Mouse (Mus musculus): Measurements from ENCODE around the gene Fndc5. TPM values are rescaled to one million over a fixed set of nuclear protein-coding genes. Genes with fewer than 3 reads are reported as not detected.

Gene Fndc5
- polyA plus RNA-seq, 1 experiment from 2014 or later: 1.3 TPM

- ATAC-seq (no peak), DNase-seq (ENCODE audit: low spot score) (no peak)
- no peak overlapping the region for H3K27ac ChIP-seq (ENCODE audit: low read depth, low read length)
- H3K9ac ChIP-seq (ENCODE audit: low read length): no peak overlapping the region
- H3K27me3 ChIP-seq (replicated peaks; ENCODE audit: control insufficient read depth, insufficient read depth, low read length): no peaks in the 10 kb centered on the region
- no peak overlapping the region for H3K4me2 ChIP-seq (ENCODE audit: low read length)
- no peak overlapping the region for H3K4me3 ChIP-seq (ENCODE audit: low read depth, low read length)
- WGBS: 77% methylated on average over 1 of the region's 1 CpGs
- H3K4me1 ChIP-seq (ENCODE audit: control insufficient read depth, insufficient read depth, low read length): peaks cover 16% of the 10 kb centered on the region
- peaks cover 36% of the 10 kb centered on the region for H3K36me3 ChIP-seq (ENCODE audit: control insufficient read depth, insufficient read depth, low read length)
- H3K9me3 ChIP-seq (replicated peaks; ENCODE audit: control insufficient read depth, low read length): no peaks in the 10 kb centered on the region
These were observed 12.5 kb downstream of the Fndc5 start for GRCm38 (mm10) chr4:129149321-129149720.

- Histone ChIP-seq H3K4me1 (ENCODE audit: control insufficient read depth, insufficient read depth, low read length) (peaks cover 4% of the 10 kb centered on the region; the same call in 1 of the 2 replicates), H3K4me2 (ENCODE audit: low read length) (no peak overlapping the region), H3K9ac (ENCODE audit: low read length) (no peak overlapping the region), H3K9me3 (replicated peaks; ENCODE audit: control insufficient read depth, low read length) (no peaks in the 10 kb centered on the region), H3K27ac (ENCODE audit: low read depth, low read length) (no peak overlapping the region), H3K4me3 (ENCODE audit: low read depth, low read length) (no peak overlapping the region), H3K36me3 (ENCODE audit: control insufficient read depth, insufficient read depth, low read length) (peaks cover 51% of the 10 kb centered on the region), H3K27me3 (replicated peaks; ENCODE audit: control insufficient read depth, insufficient read depth, low read length) (no peaks in the 10 kb centered on the region)
- DNase-seq (ENCODE audit: low spot score) (no peak), ATAC-seq (no peak)
- WGBS: 92% methylated on average over 4 of the region's 4 CpGs
These were observed 14.5 kb downstream of the Fndc5 start for GRCm38 (mm10) chr4:129151276-129151811.

- Histone ChIP-seq H3K9me3 (replicated peaks; ENCODE audit: control insufficient read depth, low read length) (no peaks in the 10 kb centered on the region), H3K4me1 (ENCODE audit: control insufficient read depth, insufficient read depth, low read length) (no peaks in the 10 kb centered on the region), H3K4me3 (ENCODE audit: low read depth, low read length) (no peak overlapping the region), H3K4me2 (ENCODE audit: low read length) (no peak overlapping the region), H3K27ac (ENCODE audit: low read depth, low read length) (no peak overlapping the region), H3K36me3 (ENCODE audit: control insufficient read depth, insufficient read depth, low read length) (peaks cover 33% of the 10 kb centered on the region), H3K27me3 (replicated peaks; ENCODE audit: control insufficient read depth, insufficient read depth, low read length) (no peaks in the 10 kb centered on the region), H3K9ac (ENCODE audit: low read length) (no peak overlapping the region)
- WGBS: 89% methylated on average over 5 of the region's 5 CpGs
- ATAC-seq (no peak), DNase-seq (ENCODE audit: low spot score) (no peak)
These were observed 20.7 kb downstream of the Fndc5 start for GRCm38 (mm10) chr4:129157541-129157940.

GRCm38 (mm10) chr4:129158549-129158948 is 21.8 kb downstream of the Fndc5 start:
- WGBS: 65% methylated on average over 3 of the region's 3 CpGs
- DNase-seq (ENCODE audit: low spot score) (no peak), ATAC-seq (no peak)
- peaks cover 27% of the 10 kb centered on the region for H3K36me3 ChIP-seq (ENCODE audit: control insufficient read depth, insufficient read depth, low read length)
- peak overlapping the region; percentile 54; the same call in 1 of the 2 replicates for H3K27ac ChIP-seq (ENCODE audit: low read depth, low read length)
- no peak overlapping the region for H3K4me3 ChIP-seq (ENCODE audit: low read depth, low read length)
- no peaks in the 10 kb centered on the region for H3K9me3 ChIP-seq (replicated peaks; ENCODE audit: control insufficient read depth, low read length)
- no peak overlapping the region for H3K4me2 ChIP-seq (ENCODE audit: low read length)
- H3K27me3 ChIP-seq (replicated peaks; ENCODE audit: control insufficient read depth, insufficient read depth, low read length): no peaks in the 10 kb centered on the region
- no peaks in the 10 kb centered on the region for H3K4me1 ChIP-seq (ENCODE audit: control insufficient read depth, insufficient read depth, low read length)
- no peak overlapping the region for H3K9ac ChIP-seq (ENCODE audit: low read length)

GRCm38 (mm10) chr4:129161076-129161475 is 24.3 kb downstream of the Fndc5 start:
- no peaks in the 10 kb centered on the region for H3K27me3 ChIP-seq (replicated peaks; ENCODE audit: control insufficient read depth, insufficient read depth, low read length)
- ATAC-seq (no peak), DNase-seq (ENCODE audit: low spot score) (no peak)
- H3K9ac ChIP-seq (ENCODE audit: low read length): no peak overlapping the region
- H3K27ac ChIP-seq (ENCODE audit: low read depth, low read length): no peak overlapping the region
- H3K4me3 ChIP-seq (ENCODE audit: low read depth, low read length): no peak overlapping the region
- H3K9me3 ChIP-seq (replicated peaks; ENCODE audit: control insufficient read depth, low read length): no peaks in the 10 kb centered on the region
- H3K36me3 ChIP-seq (ENCODE audit: control insufficient read depth, insufficient read depth, low read length): peaks cover 23% of the 10 kb centered on the region
- H3K4me1 ChIP-seq (ENCODE audit: control insufficient read depth, insufficient read depth, low read length): no peaks in the 10 kb centered on the region
- no peak overlapping the region for H3K4me2 ChIP-seq (ENCODE audit: low read length)
- WGBS: 98% methylated on average over 1 of the region's 1 CpGs

GRCm38 (mm10) chr4:129161581-129162255 is 24.9 kb downstream of the Fndc5 start:
- 86% methylated on average over 3 of the region's 4 CpGs for WGBS
- Histone ChIP-seq H3K27me3 (replicated peaks; ENCODE audit: control insufficient read depth, insufficient read depth, low read length) (no peaks in the 10 kb centered on the region), H3K9me3 (replicated peaks; ENCODE audit: control insufficient read depth, low read length) (no peaks in the 10 kb centered on the region), H3K36me3 (ENCODE audit: control insufficient read depth, insufficient read depth, low read length) (peaks cover 20% of the 10 kb centered on the region), H3K9ac (ENCODE audit: low read length) (no peak overlapping the region), H3K4me1 (ENCODE audit: control insufficient read depth, insufficient read depth, low read length) (no peaks in the 10 kb centered on the region), H3K4me2 (ENCODE audit: low read length) (no peak overlapping the region), H3K4me3 (ENCODE audit: low read depth, low read length) (no peak overlapping the region), H3K27ac (ENCODE audit: low read depth, low read length) (no peak overlapping the region)
- no peak for ATAC-seq
- DNase-seq (ENCODE audit: low spot score): no peak

GRCm38 (mm10) chr4:129172529-129172928 is 35.7 kb downstream of the Fndc5 start:
- peaks cover 56% of the 10 kb centered on the region for H3K36me3 ChIP-seq (ENCODE audit: control insufficient read depth, insufficient read depth, low read length)
- no peaks in the 10 kb centered on the region for H3K9me3 ChIP-seq (replicated peaks; ENCODE audit: control insufficient read depth, low read length)
- WGBS: 83% methylated on average over 1 of the region's 1 CpGs
- DNase-seq (ENCODE audit: low spot score): no peak
- H3K4me1 ChIP-seq (ENCODE audit: control insufficient read depth, insufficient read depth, low read length): no peaks in the 10 kb centered on the region
- no peak overlapping the region for H3K9ac ChIP-seq (ENCODE audit: low read length)
- no peak overlapping the region for H3K4me2 ChIP-seq (ENCODE audit: low read length)
- no peaks in the 10 kb centered on the region for H3K27me3 ChIP-seq (replicated peaks; ENCODE audit: control insufficient read depth, insufficient read depth, low read length)
- no peak for ATAC-seq
- H3K4me3 ChIP-seq (ENCODE audit: low read depth, low read length): no peak overlapping the region
- H3K27ac ChIP-seq (ENCODE audit: low read depth, low read length): no peak overlapping the region

GRCm38 (mm10) chr4:129179560-129179959 is 42.8 kb downstream of the Fndc5 start:
- WGBS: 53% methylated on average over 1 of the region's 1 CpGs
- Histone ChIP-seq H3K4me3 (ENCODE audit: low read depth, low read length) (no peak overlapping the region), H3K36me3 (ENCODE audit: control insufficient read depth, insufficient read depth, low read length) (peaks cover 54% of the 10 kb centered on the region), H3K27me3 (replicated peaks; ENCODE audit: control insufficient read depth, insufficient read depth, low read length) (no peaks in the 10 kb centered on the region), H3K9me3 (replicated peaks; ENCODE audit: control insufficient read depth, low read length) (no peaks in the 10 kb centered on the region), H3K4me1 (ENCODE audit: control insufficient read depth, insufficient read depth, low read length) (no peaks in the 10 kb centered on the region), H3K9ac (ENCODE audit: low read length) (no peak overlapping the region), H3K27ac (ENCODE audit: low read depth, low read length) (no peak overlapping the region), H3K4me2 (ENCODE audit: low read length) (no peak overlapping the region)
- DNase-seq (ENCODE audit: low spot score) (peak; percentile 58), ATAC-seq (no peak)

- H3K9ac ChIP-seq (ENCODE audit: low read length): peak overlapping the region; percentile 79
- no peak for ATAC-seq
- H3K4me2 ChIP-seq (ENCODE audit: low read length): peak overlapping the region; percentile 82
- peaks cover 12% of the 10 kb centered on the region for H3K4me1 ChIP-seq (ENCODE audit: control insufficient read depth, insufficient read depth, low read length)
- H3K27ac ChIP-seq (ENCODE audit: low read depth, low read length): peak overlapping the region; percentile 89; the same call in 1 of the 2 replicates
- H3K9me3 ChIP-seq (replicated peaks; ENCODE audit: control insufficient read depth, low read length): no peaks in the 10 kb centered on the region
- H3K27me3 ChIP-seq (replicated peaks; ENCODE audit: control insufficient read depth, insufficient read depth, low read length): no peaks in the 10 kb centered on the region
- 32% methylated on average over 5 of the region's 5 CpGs for WGBS
- H3K4me3 ChIP-seq (ENCODE audit: low read depth, low read length): peak overlapping the region; percentile 77
- no peak for DNase-seq (ENCODE audit: low spot score)
- peaks cover 6% of the 10 kb centered on the region; the same call in 1 of the 2 replicates for H3K36me3 ChIP-seq (ENCODE audit: control insufficient read depth, insufficient read depth, low read length)
These were observed 51.4 kb downstream of the Fndc5 start for GRCm38 (mm10) chr4:129188041-129188659.
